Mouse (Mus musculus): Measurements from ENCODE around the gene Plcd3.

DNA sequence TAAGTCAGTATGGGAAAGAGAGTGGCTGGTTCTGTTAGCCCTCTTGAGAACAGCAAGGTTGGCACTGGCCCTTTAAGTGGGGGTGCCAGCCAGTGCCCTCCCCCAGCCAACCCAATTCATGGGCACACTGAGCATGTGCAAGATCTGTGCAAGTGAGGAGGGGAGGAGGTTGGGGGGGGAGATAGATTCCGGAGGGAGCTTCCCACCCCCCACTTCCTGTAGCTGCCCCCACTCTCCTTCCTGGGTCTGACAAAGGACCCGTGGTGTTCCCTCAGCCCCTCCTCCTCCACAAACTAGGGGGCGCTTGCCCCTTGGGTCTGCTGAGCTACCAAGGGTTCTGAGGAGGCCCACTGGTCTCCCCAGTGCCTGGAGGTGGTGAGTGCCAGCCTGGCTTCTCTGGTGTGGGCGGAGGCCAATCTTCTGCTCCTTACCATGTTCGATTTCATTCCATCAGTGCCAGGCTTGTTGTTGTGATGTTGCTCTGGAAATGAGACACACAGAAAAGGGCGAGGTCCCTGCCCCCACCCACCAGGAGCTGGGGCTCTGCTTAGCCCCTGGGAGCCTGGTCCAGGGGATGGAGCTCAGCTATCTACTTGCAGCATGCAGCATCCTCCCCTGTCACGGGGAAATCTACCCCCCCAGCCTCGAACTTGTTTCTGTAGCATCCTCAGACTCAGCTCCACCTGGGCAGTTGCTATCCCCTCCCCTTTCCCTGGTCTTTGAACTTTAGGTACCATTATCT lies 41.2 kb upstream of the Plcd3 start:
- peak; percentile 20 for TF ChIP-seq POLR2A (IDR thresholded peaks at IDR 0.05; ENCODE audit: insufficient read length, low read depth)
- TF ChIP-seq TCF3 (IDR thresholded peaks at IDR 0.05; ENCODE audit: insufficient read length, low read depth), result no peak
- no peak for TF ChIP-seq E2F4 (IDR thresholded peaks at IDR 0.05; ENCODE audit: insufficient read depth)
- TF ChIP-seq USF1 (IDR thresholded peaks at IDR 0.05; ENCODE audit: low read depth), result no peak

All from myocyte (in vitro differentiated cells).